Mouse (Mus musculus) gonadal fat pad, adult 2 months (tissue): ENCODE results near the gene Tbx15. TPM values are rescaled to one million over a fixed set of nuclear protein-coding genes. Genes with fewer than 3 reads are reported as not detected.

Source experiments
- polyA plus RNA-seq: library from polyadenylated mRNA; depleted of rRNA; stranded (reverse); fragments of >200 nt; gene quantifications from 2 replicates; pipeline ENCODE4 v1.2.3, GENCODE M21; 2012; rRNA removed

Tbx15 gene
- polyA plus RNA-seq, 1 experiment, result 0.19 TPM

Other genes starting within 250 kb of the Tbx15 start
- gene Wars2, start 99.3 kb upstream of the Tbx15 start, polyA plus RNA-seq, result 4.4 and 7.3 TPM in 2 replicates